Mouse (Mus musculus) lung, postnatal 10 days (tissue): Measurements from ENCODE around the gene Banf2.

Experiments
- DNase-seq: peaks from one replicate; pipeline ENCODE4 v3.0.0; 2021

The Banf2 gene

GRCm38 (mm10) chr2:144032664-144033063 lies at the start of gene Banf2:
Banf2 (plus strand) TSS chr2:144033059.
- no peak for DNase-seq

- DNase-seq: no peak
Observed at GRCm38 (mm10) chr2:143983482-143983881, 49.4 kb upstream of the Banf2 start.

GRCm38 (mm10) chr2:143987485-143987884 lies 45.4 kb upstream of the Banf2 start:
- DNase-seq: no peak

GRCm38 (mm10) chr2:143988016-143988415 lies 44.8 kb upstream of the Banf2 start:
- no peak for DNase-seq

- DNase-seq: peak; percentile 60
Observed at GRCm38 (mm10) chr2:143990997-143991396, 41.9 kb upstream of the Banf2 start.

GRCm38 (mm10) chr2:143991964-143992672 lies 40.7 kb upstream of the Banf2 start:
- DNase-seq: no peak

- DNase-seq: no peak
Observed at GRCm38 (mm10) chr2:143992977-143993376, 39.9 kb upstream of the Banf2 start.

GRCm38 (mm10) chr2:144002229-144002984 lies 30.5 kb upstream of the Banf2 start:
- DNase-seq: no peak

- peak; percentile 53 for DNase-seq
Observed at GRCm38 (mm10) chr2:144003544-144003943, 29.3 kb upstream of the Banf2 start.

- DNase-seq: peak; percentile 81
Observed at GRCm38 (mm10) chr2:144005166-144005955, 27.5 kb upstream of the Banf2 start.

GRCm38 (mm10) chr2:144006686-144007085 lies 26.2 kb upstream of the Banf2 start:
- DNase-seq: no peak

- DNase-seq: no peak
Observed at GRCm38 (mm10) chr2:144007211-144007610, 25.6 kb upstream of the Banf2 start.

GRCm38 (mm10) chr2:144009081-144009480 lies 23.8 kb upstream of the Banf2 start:
- no peak for DNase-seq

- peak; percentile 85 for DNase-seq
Observed at GRCm38 (mm10) chr2:144009551-144010281, 23.1 kb upstream of the Banf2 start.

GRCm38 (mm10) chr2:144010282-144011044 lies 22.4 kb upstream of the Banf2 start:
- DNase-seq: peak; percentile 89

GRCm38 (mm10) chr2:144011080-144011551 lies 21.7 kb upstream of the Banf2 start, which contains the start of gene Rrbp1:
Rrbp1 (minus strand) TSS chr2:144011263.
- DNase-seq: peak; percentile 99

GRCm38 (mm10) chr2:144014051-144014450 lies 18.8 kb upstream of the Banf2 start:
- peak; percentile 25 for DNase-seq

GRCm38 (mm10) chr2:144014481-144014880 lies 18.4 kb upstream of the Banf2 start:
- no peak for DNase-seq

- DNase-seq: no peak
Observed at GRCm38 (mm10) chr2:144015861-144016260, 17.0 kb upstream of the Banf2 start.

- DNase-seq: no peak
Observed at GRCm38 (mm10) chr2:144019971-144020370, 12.9 kb upstream of the Banf2 start.

- DNase-seq: no peak
Observed at GRCm38 (mm10) chr2:144022441-144022840, 10.4 kb upstream of the Banf2 start.

- DNase-seq: no peak
Observed at GRCm38 (mm10) chr2:144025361-144025760, 7.5 kb upstream of the Banf2 start.
